13 mouse cellular contexts compared by ENCODE assay signal in the genomic region with DNA sequence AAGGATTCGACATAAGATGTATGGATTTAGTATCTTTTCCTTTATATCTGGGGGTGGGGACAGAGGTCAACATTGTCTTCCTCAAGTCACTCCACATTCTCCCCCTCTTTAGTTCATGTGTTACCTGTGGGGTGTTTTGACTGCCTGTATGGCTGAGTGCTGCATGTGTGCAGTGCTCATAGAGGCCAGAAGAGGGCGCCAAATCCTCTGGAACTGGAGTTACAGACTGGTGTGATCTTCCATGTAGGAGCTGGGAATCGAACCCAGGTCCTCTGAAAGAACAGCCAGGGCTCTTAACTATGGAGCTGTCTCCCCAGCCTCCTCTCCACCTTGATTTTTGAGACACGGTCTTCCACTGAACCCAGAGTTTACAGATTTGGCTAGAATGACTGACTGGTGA. TPM values are rescaled to one million over a fixed set of nuclear protein-coding genes. Genes with fewer than 3 reads are reported as not detected.
DNase-seq lines count a peak whose midpoint lies in the region; TF ChIP-seq lines count a peak whose summit lies in the region.
"Had no signal": no experiment of that assay in that cellular context is flagged by ENCODE, and none has a peak within 500 bp of the region (broad histone marks: within the 10 kb centered on the region; RNA-seq: fewer than 3 reads in every experiment).

No protein-coding gene starts in this region.

- peak; percentile 30; the same call in 1 of the 2 replicates for TF ChIP-seq CTCF in cerebellum, adult 2 months (IDR thresholded peaks at IDR 0.05; ENCODE audit: borderline replicate concordance, insufficient read depth, low read depth, low read length)
- TF ChIP-seq CTCF in lung, adult 2 months (IDR thresholded peaks at IDR 0.05; ENCODE audit: insufficient read depth, low read length): peak; percentile 56
- peak; percentile 91 for TF ChIP-seq CTCF in E14TG2a.4 (conservative IDR thresholded peaks at IDR 0.05; ENCODE audit: low read length)

- H3K4me3 ChIP-seq in cerebellum, adult 2 months (replicated peaks; ENCODE audit: insufficient read depth, low read depth, low read length): no peak overlapping the region
- no peak overlapping the region for H3K4me3 ChIP-seq in lung, adult 2 months (replicated peaks; ENCODE audit: extremely low read depth, low read depth, low read length)
- H3K4me3 ChIP-seq in E14TG2a.4 (replicated peaks; ENCODE audit: low read length): no peak overlapping the region
- H3K4me3 ChIP-seq: erythroblast, embryonic 14.5 days; hindbrain, embryonic 10.5 days; limb, embryonic 12.5 days; midbrain, embryonic 10.5 days had no signal

- H3K27me3 ChIP-seq in cerebellum, adult 2 months (ENCODE audit: control insufficient read depth, insufficient read depth, low read length): no peaks in the 10 kb centered on the region
- H3K27me3 ChIP-seq in E14TG2a.4 (ENCODE audit: insufficient read depth, low read length): peaks cover 21% of the 10 kb centered on the region

- TF ChIP-seq POLR2A in cerebellum, adult 2 months (IDR thresholded peaks at IDR 0.05; ENCODE audit: borderline replicate concordance, insufficient read depth, low read length): no peak
- no peak for TF ChIP-seq POLR2A in lung, adult 2 months (IDR thresholded peaks at IDR 0.05; ENCODE audit: borderline replicate concordance, extremely low read depth, low read depth, low read length)

- H3K4me1 ChIP-seq in cerebellum, adult 2 months (ENCODE audit: control insufficient read depth, insufficient read depth, low read length): 0 out of 2 replicates have a peak, but pooled peaks cover 4% of the 10 kb centered on the region
- H3K4me1 ChIP-seq in lung, adult 2 months (ENCODE audit: control insufficient read depth, insufficient read depth, low read length): peaks cover 2% of the 10 kb centered on the region; the same call in 1 of the 2 replicates
- H3K4me1 ChIP-seq in E14TG2a.4 (replicated peaks; ENCODE audit: low read depth, low read length): peaks cover 65% of the 10 kb centered on the region

- H3K9me3 ChIP-seq in E14TG2a.4 (ENCODE audit: low read length): no peaks in the 10 kb centered on the region
- H3K9me3 ChIP-seq: limb, embryonic 12.5 days; midbrain, embryonic 10.5 days had no signal

- 64% methylated on average over 4 of the region's 4 CpGs for WGBS in cerebellum, adult 2 months
- 70% methylated on average over 4 of the region's 4 CpGs for WGBS in lung, adult 2 months

- H3K27ac ChIP-seq in cerebellum, adult 2 months (ENCODE audit: insufficient read depth, low read length): no peak overlapping the region
- H3K27ac ChIP-seq: hindbrain, embryonic 10.5 days; limb, embryonic 12.5 days had no signal

- H3K36me3 ChIP-seq in E14TG2a.4 (ENCODE audit: insufficient read depth, low read length): peaks cover 65% of the 10 kb centered on the region
- H3K36me3 ChIP-seq: hindbrain, embryonic 10.5 days; limb, embryonic 12.5 days; midbrain, embryonic 10.5 days had no signal

- DNase-seq in cerebellum, adult 2 months: no peak
- DNase-seq in cerebellum, adult 18-20 months: no peak
- no peak for DNase-seq in lung, adult 2 months
- DNase-seq in lung, postnatal 25 days (ENCODE audit: low spot score): no peak
- peak; percentile 51 for DNase-seq in kidney, postnatal 10 days
- no peak for DNase-seq in gastrocnemius, adult 8-10 months (ENCODE audit: low spot score in 2 of 2)
- DNase-seq in embryo, embryonic 11 days: no peak
- DNase-seq: cerebellum, postnatal 36 days had no signal

RNA-seq across cellular contexts. Expression of a gene that starts 3.9 kb away (rescaled TPM):
- 27.4 and 29.9 TPM in 2 replicates for polyA plus RNA-seq in cerebellum, adult 2 months (2012; rRNA removed)
- polyA plus RNA-seq in lung, adult 2 months (2012; rRNA removed): 14.3 and 18.2 TPM in 2 replicates
- 1 to 10 TPM; 2.4 to 4.4 (median 3.3) TPM for total RNA-seq in gastrocnemius, adult 8-10 months (2022)

Comparison
In these comparisons a context has a peak if more than half of its experiments do, and no peak if none do; other contexts are left out.
1. CTCF ChIP-seq: peak in every context shown above with its lines; median percentile 91 in E14TG2a.4; 56 in lung, adult 2 months; 30 in cerebellum, adult 2 months.